Mouse (Mus musculus) limb, embryonic 14.5 days (tissue): ENCODE data around the gene Arel1. TPM values are rescaled to one million over a fixed set of nuclear protein-coding genes. Genes with fewer than 3 reads are reported as not detected.
A peak's percentile ranks its signal among the peaks of the same experiment; 100 is the strongest.

ENCODE experiments used
- ATAC-seq: fragments of 200-750 bp; cut with Nextera tagmentation; 2 replicates; pipeline ENCODE4 v1.8.0; 2017; ENCODE audit warnings: low read depth, moderate number of reproducible peaks, moderate TSS enrichment; ENCODE audit not compliant: low FRiP score
- DNase-seq: peaks from one replicate; pipeline ENCODE4 v3.0.0-alpha.2; 2015; ENCODE audit warnings: low spot score
- H3K27ac ChIP-seq: fragments of 300-500 bp; sonication (generic); replicated peaks from 2 replicates; pipeline ENCODE4 v1.5.1; 2014; ENCODE audit warnings: low read depth, mild to moderate bottlenecking, low read length, moderate library complexity, mixed read lengths
- H3K27me3 ChIP-seq: fragments of 300-500 bp; sonication (generic); 2 replicates; pipeline ENCODE4 v1.6.1; 2014; ENCODE audit warnings: low read length, mixed read lengths; ENCODE audit not compliant: control insufficient read depth, insufficient read depth
- H3K36me3 ChIP-seq: fragments of 300-500 bp; sonication (generic); 2 replicates; pipeline ENCODE4 v1.6.1; 2014; ENCODE audit warnings: mild to moderate bottlenecking, low read length, moderate library complexity, mixed read lengths; ENCODE audit not compliant: control insufficient read depth, insufficient read depth
- H3K4me1 ChIP-seq: fragments of 300-500 bp; sonication (generic); 2 replicates; pipeline ENCODE4 v1.6.1; 2014; ENCODE audit warnings: antibody characterized with exemption, low read length, mixed read lengths; ENCODE audit not compliant: control insufficient read depth, insufficient read depth
- H3K4me2 ChIP-seq: fragments of 300-500 bp; sonication (generic); replicated peaks from 2 replicates; pipeline ENCODE4 v1.6.1; 2014; ENCODE audit warnings: low read depth, mild to moderate bottlenecking, low read length, moderate library complexity; ENCODE audit not compliant: severe bottlenecking
- H3K4me3 ChIP-seq: fragments of 300-500 bp; sonication (generic); replicated peaks from 2 replicates; pipeline ENCODE4 v1.5.1; 2014; ENCODE audit warnings: low read length
- H3K9ac ChIP-seq: fragments of 300-500 bp; sonication (generic); 2 replicates; pipeline ENCODE4 v1.6.1; 2014; ENCODE audit warnings: mild to moderate bottlenecking, low read depth, low read length, moderate library complexity; ENCODE audit not compliant: severe bottlenecking
- H3K9me3 ChIP-seq: fragments of 300-500 bp; sonication (generic); 2 replicates; pipeline ENCODE4 v1.6.1; 2016; ENCODE audit warnings: low read length; ENCODE audit not compliant: control insufficient read depth
- POLR2A ChIP-seq: fragments of 200-500 bp; IDR thresholded peaks from 2 replicates; pipeline ENCODE4 v1.8.0; 2012; ENCODE audit warnings: inconsistent platforms, mild to moderate bottlenecking, moderate library complexity, borderline replicate concordance; ENCODE audit not compliant: insufficient read depth, insufficient read length; ENCODE audit errors: extremely low read depth
- WGBS: fragments of 180-500 bp; shearing (Covaris S2); extraction: QIAGEN DNeasy Blood & Tissue Kit; methylation state at CpG from one replicate; pipeline ENCODE4 v1.1.7; 2014; 5-methylcytosine and 5-hydroxymethylcytosine counted together
- polyA plus RNA-seq, 2 experiments: library from polyadenylated mRNA; depleted of rRNA in 1 of 2; stranded (reverse) in 1 of 2; unstranded in 1 of 2; fragments of >200 nt; fragmentation: Nextera tagmentation in 1 of 2; extraction: Ambion mirVana in 1 of 2; gene quantifications; 2 replicates each; pipeline versions ENCODE4 v1.2.1 to v1.2.3; 2012 to 2014

Gene Arel1
- polyA plus RNA-seq, 2 experiments, result 13.9 to 24.5 TPM

GRCm38 (mm10) chr12:84900317-84900716, 70.4 kb downstream of the Arel1 start:
- 82% methylated on average over 7 of the region's 7 CpGs for whole genome bisulfite sequencing
- DNase-seq, result no peak
- ATAC-seq, result no peak
- H3K9ac ChIP-seq, result no peak overlapping the region
- no peak overlapping the region for H3K27ac ChIP-seq
- H3K9me3 ChIP-seq, result no peaks in the 10 kb centered on the region
- H3K36me3 ChIP-seq, result no peaks in the 10 kb centered on the region
- H3K4me2 ChIP-seq, result no peak overlapping the region
- H3K4me3 ChIP-seq, result no peak overlapping the region
- no peaks in the 10 kb centered on the region for H3K27me3 ChIP-seq
- H3K4me1 ChIP-seq, result no peaks in the 10 kb centered on the region
- no peak for TF ChIP-seq POLR2A

- H3K36me3 ChIP-seq, result no peaks in the 10 kb centered on the region
- H3K27me3 ChIP-seq, result no peaks in the 10 kb centered on the region
- no peak overlapping the region for H3K9ac ChIP-seq
- no peak overlapping the region for H3K4me2 ChIP-seq
- ATAC-seq (no peak), DNase-seq (no peak)
- 78% methylated on average over 5 of the region's 5 CpGs for WGBS
- no peaks in the 10 kb centered on the region; the same call in 1 of the 2 replicates for H3K4me1 ChIP-seq
- H3K9me3 ChIP-seq, result no peaks in the 10 kb centered on the region
- H3K27ac ChIP-seq, result no peak overlapping the region
- TF ChIP-seq POLR2A, result no peak
- no peak overlapping the region for H3K4me3 ChIP-seq
Observed at GRCm38 (mm10) chr12:84897322-84897721, 73.4 kb downstream of the Arel1 start.

GRCm38 (mm10) chr12:84896235-84896634, 74.5 kb downstream of the Arel1 start:
- no peak for TF ChIP-seq POLR2A
- Histone ChIP-seq H3K27me3 (no peaks in the 10 kb centered on the region), H3K27ac (no peak overlapping the region), H3K4me3 (no peak overlapping the region), H3K4me2 (no peak overlapping the region), H3K9ac (no peak overlapping the region), H3K4me1 (no peaks in the 10 kb centered on the region; the same call in 1 of the 2 replicates), H3K36me3 (no peaks in the 10 kb centered on the region), H3K9me3 (no peaks in the 10 kb centered on the region)
- 75% methylated on average over 6 of the region's 6 CpGs for WGBS
- ATAC-seq (no peak), DNase-seq (no peak)

GRCm38 (mm10) chr12:84893648-84894628, 76.8 kb downstream of the Arel1 start:
- H3K27ac ChIP-seq, result no peak overlapping the region
- TF ChIP-seq POLR2A, result no peak
- 22% methylated on average over 9 of the region's 9 CpGs for whole genome bisulfite sequencing
- no peaks in the 10 kb centered on the region for H3K36me3 ChIP-seq
- H3K9me3 ChIP-seq, result no peaks in the 10 kb centered on the region
- ATAC-seq (peak; percentile 88), DNase-seq (peak; percentile 64)
- H3K4me1 ChIP-seq, result no peaks in the 10 kb centered on the region; the same call in 1 of the 2 replicates
- H3K27me3 ChIP-seq, result no peaks in the 10 kb centered on the region
- H3K4me3 ChIP-seq, result no peak overlapping the region
- H3K9ac ChIP-seq, result no peak overlapping the region
- H3K4me2 ChIP-seq, result no peak overlapping the region

- H3K4me2 ChIP-seq, result no peak overlapping the region
- H3K4me3 ChIP-seq, result no peak overlapping the region
- H3K9ac ChIP-seq, result no peak overlapping the region
- H3K27ac ChIP-seq, result no peak overlapping the region
- TF ChIP-seq POLR2A, result no peak
- no peaks in the 10 kb centered on the region for H3K36me3 ChIP-seq
- H3K4me1 ChIP-seq, result no peaks in the 10 kb centered on the region; the same call in 1 of the 2 replicates
- DNase-seq, result no peak
- no peak for ATAC-seq
- H3K9me3 ChIP-seq, result no peaks in the 10 kb centered on the region
- 64% methylated on average over 15 of the region's 15 CpGs for WGBS
- H3K27me3 ChIP-seq, result no peaks in the 10 kb centered on the region
Observed at GRCm38 (mm10) chr12:84890289-84890688, 80.4 kb downstream of the Arel1 start.
